Mouse (Mus musculus) heart, postnatal 0 days (tissue): ENCODE data around the gene Supt4a.

Experiments used
- CTCF ChIP-seq: IDR thresholded peaks from 2 replicates; pipeline ENCODE4 v1.5.1; 2016; ENCODE audit warnings: antibody characterized with exemption, control low read depth, low read depth
- EP300 ChIP-seq: IDR thresholded peaks from 2 replicates; pipeline ENCODE4 v1.6.1; 2016; ENCODE audit warnings: antibody characterized with exemption, low read depth

- TF ChIP-seq CTCF (no peak), EP300 (no peak)
Measured at GRCm38 (mm10) chr11:87778100-87778765, 40.9 kb downstream of the Supt4a start.
